Mouse (Mus musculus) embryonic facial prominence, embryonic 14.5 days (tissue): ENCODE data around the gene Prpf19. TPM values are rescaled to one million over a fixed set of nuclear protein-coding genes. Genes with fewer than 3 reads are reported as not detected.

Source experiments
- ATAC-seq: fragments of 200-750 bp; cut with Nextera tagmentation; 2 replicates; pipeline ENCODE4 v1.8.0; 2017; ENCODE audit warnings: low read depth, moderate number of reproducible peaks, moderate TSS enrichment
- DNase-seq: peaks from one replicate; pipeline ENCODE4 v3.0.0-alpha.2; 2015; ENCODE audit warnings: low spot score
- H3K27ac ChIP-seq: fragments of 300-500 bp; sonication (generic); replicated peaks from 2 replicates; pipeline ENCODE4 v1.5.1; 2014; ENCODE audit warnings: low read depth, mild to moderate bottlenecking, low read length, moderate library complexity
- H3K27me3 ChIP-seq: fragments of 300-500 bp; sonication (generic); replicated peaks from 2 replicates; pipeline ENCODE4 v1.6.1; 2014; ENCODE audit warnings: low read length; ENCODE audit not compliant: control insufficient read depth, insufficient read depth
- H3K36me3 ChIP-seq: fragments of 300-500 bp; sonication (generic); 2 replicates; pipeline ENCODE4 v1.6.1; 2014; ENCODE audit warnings: low read length, mixed read lengths; ENCODE audit not compliant: control insufficient read depth, insufficient read depth
- H3K4me1 ChIP-seq: fragments of 300-500 bp; sonication (generic); 2 replicates; pipeline ENCODE4 v1.6.1; 2014; ENCODE audit warnings: antibody characterized with exemption, low read length; ENCODE audit not compliant: control insufficient read depth, insufficient read depth
- H3K4me2 ChIP-seq: fragments of 300-500 bp; sonication (generic); 2 replicates; pipeline ENCODE4 v1.6.1; 2014; ENCODE audit warnings: low read depth, mild to moderate bottlenecking, low read length, moderate library complexity, mixed read lengths
- H3K4me3 ChIP-seq: fragments of 300-500 bp; sonication (generic); 2 replicates; pipeline ENCODE4 v1.5.1; 2014; ENCODE audit warnings: low read depth, mild to moderate bottlenecking, low read length
- H3K9ac ChIP-seq: fragments of 300-500 bp; sonication (generic); 2 replicates; pipeline ENCODE4 v1.6.1; 2014; ENCODE audit warnings: low read depth, mild to moderate bottlenecking, low read length, moderate library complexity, mixed read lengths
- H3K9me3 ChIP-seq: fragments of 300-500 bp; sonication (generic); 2 replicates; pipeline ENCODE4 v1.6.1; 2016; ENCODE audit warnings: low read length; ENCODE audit not compliant: control insufficient read depth
- WGBS: fragments of 180-500 bp; shearing (Covaris S2); extraction: QIAGEN DNeasy Blood & Tissue Kit; methylation state at CpG from one replicate; pipeline ENCODE4 v1.1.7; 2014; 5-methylcytosine and 5-hydroxymethylcytosine counted together
- polyA plus RNA-seq: library from polyadenylated mRNA; unstranded; fragments of >200 nt; fragmentation: Nextera tagmentation; extraction: Ambion mirVana; gene quantifications from 2 replicates; pipeline ENCODE4 v1.2.1, GENCODE M21; 2014

Prpf19 gene
- polyA plus RNA-seq, 1 experiment from 2014 or later = 46.1 TPM

DNA sequence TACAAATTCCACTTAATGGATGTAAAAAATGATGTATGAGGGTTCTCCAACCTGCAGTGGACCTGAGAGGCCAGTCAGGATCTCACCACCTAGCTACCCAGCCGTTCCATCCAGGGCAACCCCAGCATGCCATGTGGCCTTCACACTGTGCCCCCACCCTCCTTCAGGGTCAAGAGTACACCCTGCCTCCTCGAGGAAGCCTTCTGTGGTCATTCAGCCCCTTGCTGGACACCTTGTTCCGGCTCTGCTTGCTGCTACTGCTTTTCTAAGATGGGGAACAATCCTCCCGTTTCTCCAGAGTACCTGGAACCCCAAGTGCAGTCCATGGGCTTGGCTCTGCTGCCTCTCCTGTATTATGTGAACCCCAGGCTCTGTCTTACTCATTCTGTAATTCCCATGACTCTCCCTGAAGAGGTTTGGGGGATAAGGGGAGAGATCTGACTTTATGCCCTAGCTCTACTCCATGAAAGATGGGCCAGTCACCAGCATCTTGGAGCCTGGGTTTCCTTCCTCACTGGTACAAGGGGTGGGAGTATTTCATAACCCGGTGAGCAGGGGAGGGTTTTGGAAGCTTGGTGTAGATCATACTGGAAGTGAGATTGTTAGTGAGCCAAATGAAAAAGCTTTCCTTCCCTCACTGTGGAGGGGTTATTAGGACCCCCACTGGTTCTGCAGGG is 26.9 kb upstream of the Prpf19 start:
- Histone ChIP-seq H3K4me1 (peaks cover 17% of the 10 kb centered on the region), H3K4me3 (peak overlapping the region; percentile 85), H3K9ac (peak overlapping the region; percentile 90), H3K36me3 (peaks cover 64% of the 10 kb centered on the region), H3K27me3 (no peaks in the 10 kb centered on the region), H3K9me3 (no peaks in the 10 kb centered on the region), H3K27ac (no peak overlapping the region; the same call in 1 of the 2 replicates), H3K4me2 (peak overlapping the region; percentile 85)
- DNase-seq (no peak), ATAC-seq (no peak)
- WGBS = 37% methylated on average over 5 of the region's 5 CpGs

DNA sequence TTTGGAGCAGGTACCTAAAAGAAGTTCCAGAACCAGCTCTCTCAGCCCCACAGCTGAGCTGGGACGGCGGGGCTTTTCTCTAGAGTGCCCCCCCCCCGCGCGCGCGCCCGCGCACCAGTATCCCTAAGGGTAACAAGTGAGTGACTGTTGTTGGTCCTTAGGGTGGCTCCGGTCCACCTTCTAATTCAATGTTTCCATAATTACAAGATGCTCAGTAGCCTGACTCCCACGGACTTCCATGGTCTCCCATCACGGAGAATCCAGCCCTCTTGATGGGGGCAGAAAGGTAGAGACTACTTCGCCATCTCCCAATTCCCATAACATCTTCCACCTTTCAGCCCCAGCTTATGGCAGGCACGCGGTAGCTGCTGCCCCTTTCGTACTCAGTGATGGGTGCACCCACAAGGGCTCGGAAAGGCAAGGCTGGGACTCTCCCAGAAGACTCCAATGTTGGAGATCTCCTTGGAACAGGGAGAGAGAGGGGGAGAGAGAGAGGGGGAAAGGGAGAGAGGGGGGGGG is 26.3 kb upstream of the Prpf19 start:
- under 1% methylated on average over 17 of the region's 17 CpGs for WGBS
- peak overlapping the region; percentile 90 for H3K9ac ChIP-seq
- H3K4me1 ChIP-seq = peaks cover 17% of the 10 kb centered on the region
- no peaks in the 10 kb centered on the region for H3K9me3 ChIP-seq
- H3K27me3 ChIP-seq = no peaks in the 10 kb centered on the region
- H3K4me2 ChIP-seq = peak overlapping the region; percentile 85
- peaks cover 64% of the 10 kb centered on the region for H3K36me3 ChIP-seq
- no peak for DNase-seq
- peak overlapping the region; percentile 85 for H3K4me3 ChIP-seq
- H3K27ac ChIP-seq = peak overlapping the region; percentile 87
- peak; percentile 10; the same call in 1 of the 2 replicates for ATAC-seq

DNA sequence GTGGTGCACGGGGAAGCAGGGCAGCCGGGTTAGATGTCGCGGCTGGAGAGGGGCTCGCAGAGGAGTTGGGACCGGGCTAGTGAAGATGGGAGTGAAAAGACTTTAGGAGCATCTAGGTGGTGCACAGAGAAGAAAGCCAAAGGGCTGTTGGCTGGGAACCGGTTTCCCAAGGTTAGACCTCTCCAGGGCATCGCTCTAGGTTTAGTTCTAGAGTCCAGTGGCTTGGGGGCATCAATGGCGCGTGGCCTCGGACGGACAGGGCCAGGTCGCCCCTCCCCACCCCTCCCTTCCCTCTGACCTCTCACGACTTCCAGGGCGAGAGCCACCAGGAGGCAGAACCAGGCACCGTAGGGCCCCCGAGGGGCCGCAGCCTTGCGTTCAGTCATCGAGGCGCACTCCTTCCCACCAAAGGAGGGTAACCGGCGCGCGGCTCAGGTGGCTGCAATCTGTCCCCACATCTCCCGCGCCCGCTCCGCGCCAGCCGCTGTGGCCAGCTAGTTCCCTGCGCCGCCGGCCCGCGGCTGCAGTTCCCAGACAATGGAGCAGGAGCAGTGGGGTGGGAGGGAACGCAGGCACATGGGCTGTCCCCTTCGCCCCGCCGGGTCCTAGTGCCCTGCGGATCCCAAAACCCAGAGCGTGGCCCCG is 25.7 kb upstream of the Prpf19 start:
- H3K9ac ChIP-seq = peak overlapping the region; percentile 90
- ATAC-seq = peak; percentile 96
- 0% methylated on average over 23 of the region's 43 CpGs for WGBS

DNA sequence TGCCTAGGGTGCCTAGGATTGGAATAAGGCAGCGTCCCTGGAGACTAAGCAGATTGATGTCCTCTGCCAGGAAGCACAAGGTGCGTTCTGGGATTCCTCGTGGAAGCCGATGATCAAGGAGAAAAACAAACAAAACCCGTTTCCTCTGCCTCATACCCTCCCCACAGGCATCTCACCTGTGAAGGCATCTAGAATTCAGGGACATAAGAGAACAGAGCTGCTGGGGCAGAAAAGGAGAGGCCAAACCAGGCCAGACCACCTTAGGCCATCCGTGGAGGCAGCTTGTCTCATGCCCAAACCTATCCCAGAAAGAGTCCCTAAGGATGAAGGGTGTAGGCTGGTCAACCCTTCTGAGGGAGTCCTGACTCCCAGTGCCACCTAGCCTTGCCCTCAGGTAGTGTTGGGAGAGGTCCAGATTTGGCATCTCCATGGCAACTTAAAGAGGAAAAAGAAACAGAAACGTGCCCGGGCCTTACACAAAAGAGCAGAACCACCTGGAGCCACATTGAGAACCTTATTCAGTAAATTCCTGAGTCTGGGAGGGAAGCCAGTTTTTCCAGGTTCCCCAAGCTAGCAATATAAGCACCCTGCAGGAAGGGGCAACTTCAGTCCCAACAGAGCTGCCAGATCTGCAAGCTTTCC is 25.0 kb upstream of the Prpf19 start, which contains the start of gene Tmem132a:
Tmem132a (minus strand) TSS at position 55 of the 642 bp plus-strand sequence.
- DNase-seq = peak; percentile 83
- Histone ChIP-seq H3K27ac (peak within 1 kb of the TSS; percentile 87), H3K4me3 (peak within 1 kb of the TSS; percentile 85), H3K27me3 (no peaks in the 10 kb centered on the region), H3K36me3 (peaks cover 61% of the 10 kb centered on the region), H3K9me3 (no peaks in the 10 kb centered on the region), H3K9ac (peak within 1 kb of the TSS; percentile 90), H3K4me2 (peak within 1 kb of the TSS; percentile 85), H3K4me1 (peaks cover 17% of the 10 kb centered on the region)
- ATAC-seq = peak; percentile 37
- WGBS = 2% methylated on average over 8 of the region's 8 CpGs

More for the DNA sequence above, 25.7 kb upstream of the Prpf19 start:
- peak; percentile 93 for DNase-seq
- peaks cover 64% of the 10 kb centered on the region for H3K36me3 ChIP-seq
- peak overlapping the region; percentile 87 for H3K27ac ChIP-seq
- peaks cover 17% of the 10 kb centered on the region for H3K4me1 ChIP-seq
- H3K27me3 ChIP-seq = no peaks in the 10 kb centered on the region
- H3K4me2 ChIP-seq = peak overlapping the region; percentile 85
- no peaks in the 10 kb centered on the region for H3K9me3 ChIP-seq
- peak overlapping the region; percentile 85 for H3K4me3 ChIP-seq

DNA sequence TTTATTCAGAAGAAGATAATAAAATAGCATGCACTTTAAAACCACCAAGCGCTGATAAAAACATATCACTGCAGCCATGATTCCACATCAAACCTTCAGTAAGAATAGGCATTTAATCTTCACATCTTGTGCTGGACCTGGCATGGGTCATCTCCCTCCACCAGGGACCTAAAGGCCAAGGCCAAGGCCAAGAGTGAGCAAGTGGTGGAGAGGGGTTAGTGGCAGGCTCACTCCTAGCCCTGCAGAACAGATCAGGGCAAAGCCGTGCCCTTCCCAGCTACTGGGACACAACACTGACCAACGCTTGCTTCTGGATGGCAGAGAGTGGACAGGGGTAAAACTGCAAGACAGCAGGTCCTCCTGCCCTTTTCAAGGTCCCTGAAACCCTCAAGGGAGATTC is 24.4 kb upstream of the Prpf19 start:
- Histone ChIP-seq H3K4me1 (peaks cover 17% of the 10 kb centered on the region), H3K27me3 (no peaks in the 10 kb centered on the region), H3K27ac (peak overlapping the region; percentile 13; the same call in 1 of the 2 replicates), H3K36me3 (peaks cover 55% of the 10 kb centered on the region), H3K9me3 (no peaks in the 10 kb centered on the region), H3K9ac (no peak overlapping the region; the same call in 1 of the 2 replicates), H3K4me2 (no peak overlapping the region), H3K4me3 (no peak overlapping the region)
- DNase-seq (no peak), ATAC-seq (no peak)
- WGBS = 85% methylated on average over 3 of the region's 3 CpGs

DNA sequence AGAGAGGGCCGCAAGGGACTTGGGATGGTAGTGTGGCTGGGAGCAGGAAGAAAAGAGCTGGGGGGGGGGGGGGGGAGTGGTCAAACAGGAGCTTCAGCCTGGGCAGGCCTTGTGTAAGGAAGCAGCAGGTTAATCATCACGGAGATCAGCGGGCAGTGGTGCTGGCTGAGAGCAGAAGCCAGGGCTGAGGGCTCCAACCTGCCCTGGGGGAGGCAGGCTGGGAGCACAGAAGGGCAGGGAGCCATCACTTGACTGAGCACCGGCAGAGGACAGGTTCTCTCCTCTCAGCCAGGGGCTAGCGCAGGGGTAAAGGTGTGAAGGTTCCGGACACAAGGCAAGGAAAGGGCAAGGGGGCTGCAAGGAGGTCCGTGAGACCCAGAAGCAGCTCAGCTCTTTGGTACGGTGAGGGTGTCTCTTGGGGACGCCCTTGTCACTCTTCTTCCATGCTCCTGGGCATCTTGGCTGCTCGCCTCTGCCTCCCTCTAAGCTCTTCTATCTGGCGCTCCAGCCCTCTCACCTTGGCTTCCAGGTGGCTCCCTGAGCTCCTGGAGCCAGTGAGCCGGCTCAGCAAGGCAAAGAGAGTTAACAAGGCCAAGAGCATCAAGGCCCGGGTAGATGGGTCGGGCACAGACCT is 23.6 kb upstream of the Prpf19 start:
- H3K4me2 ChIP-seq = no peak overlapping the region
- no peaks in the 10 kb centered on the region for H3K27me3 ChIP-seq
- ATAC-seq (no peak), DNase-seq (no peak)
- H3K27ac ChIP-seq = no peak overlapping the region
- no peak overlapping the region for H3K4me3 ChIP-seq
- H3K4me1 ChIP-seq = peaks cover 17% of the 10 kb centered on the region
- WGBS = 74% methylated on average over 14 of the region's 14 CpGs
- no peaks in the 10 kb centered on the region for H3K9me3 ChIP-seq
- H3K9ac ChIP-seq = no peak overlapping the region
- H3K36me3 ChIP-seq = peaks cover 47% of the 10 kb centered on the region

DNA sequence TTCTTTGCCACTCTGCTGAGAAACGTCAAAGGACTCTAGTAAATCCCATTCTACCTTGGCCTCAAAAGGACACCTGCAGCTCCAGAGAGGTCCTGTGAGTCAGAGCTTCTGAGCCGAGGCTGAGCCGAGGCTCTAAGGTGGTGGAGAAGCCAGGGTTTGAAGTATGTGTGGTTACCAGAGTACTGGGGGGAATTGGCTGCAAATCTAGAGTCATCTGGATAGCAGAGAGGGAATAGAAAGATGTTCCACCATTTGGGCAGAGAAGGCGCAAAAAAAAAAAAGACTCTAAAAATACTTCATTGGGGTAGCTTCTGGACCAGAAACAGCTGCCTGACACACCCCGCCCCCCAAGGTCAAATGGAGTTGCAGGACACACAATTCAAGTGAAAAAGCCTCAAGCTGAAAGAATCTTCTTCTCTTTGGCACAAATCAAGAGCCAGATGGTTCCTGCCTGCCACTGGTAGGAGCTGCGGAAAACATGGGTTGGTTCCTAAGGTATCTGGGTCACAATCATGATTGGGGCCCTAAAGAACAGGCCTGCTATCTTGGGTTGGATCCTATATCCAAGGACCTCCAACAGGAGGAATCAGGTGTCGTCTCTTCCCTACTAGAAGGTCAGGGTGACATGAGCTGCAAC is 16.7 kb upstream of the Prpf19 start:
- Histone ChIP-seq H3K4me3 (no peak overlapping the region), H3K27ac (no peak overlapping the region), H3K9me3 (no peaks in the 10 kb centered on the region), H3K27me3 (no peaks in the 10 kb centered on the region), H3K9ac (no peak overlapping the region), H3K4me2 (no peak overlapping the region), H3K4me1 (0 out of 2 replicates have a peak, but pooled peaks cover 11% of the 10 kb centered on the region), H3K36me3 (peaks cover 26% of the 10 kb centered on the region)
- 84% methylated on average over 7 of the region's 7 CpGs for WGBS
- ATAC-seq (no peak), DNase-seq (no peak)
